1 mouse cellular context compared by ENCODE assay signal in the genomic region with DNA sequence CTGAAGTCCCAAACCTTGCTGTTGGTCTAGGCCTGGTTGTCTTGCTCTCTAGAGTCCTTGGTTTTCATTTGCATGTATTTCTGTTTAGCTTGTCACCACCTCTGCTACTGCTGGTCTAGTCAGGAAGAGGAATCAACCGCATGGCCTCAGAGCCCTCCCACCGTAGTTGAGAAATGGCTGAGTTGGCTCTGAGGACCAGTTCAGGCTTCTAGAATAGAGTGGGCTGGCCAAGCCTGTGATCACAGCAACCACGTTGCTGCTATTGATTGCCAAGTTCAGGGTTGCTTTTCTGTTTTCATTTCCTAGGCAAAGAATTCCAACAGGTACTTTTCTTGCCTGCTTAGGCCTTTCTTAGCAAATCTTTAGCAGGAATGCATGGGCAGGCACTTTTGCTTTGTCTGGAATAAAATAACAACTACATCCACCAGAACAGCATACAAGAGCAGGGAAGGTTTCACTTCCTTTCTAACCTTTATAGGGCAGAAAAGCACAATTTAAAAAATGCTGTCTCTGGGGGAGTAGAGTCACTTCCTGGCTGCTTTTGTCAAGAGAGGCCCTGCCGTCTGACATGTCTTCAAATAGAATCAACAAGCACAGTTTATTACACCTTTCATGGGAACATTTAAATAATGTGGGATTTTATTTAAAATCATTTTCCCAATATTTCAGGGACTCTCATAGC.
A peak's percentile ranks its signal among the peaks of the same experiment; 100 is the strongest.
TF ChIP-seq lines count a peak whose summit lies in the region.

No protein-coding gene starts in this region.

TF ChIP-seq in CH12.LX, 34 proteins besides CTCF, POLR2A, EP300 and RAD21 (continued from another document):
- no peak for TF ChIP-seq PAX5 (IDR thresholded peaks at IDR 0.05; ENCODE audit: low read length)
- no peak for TF ChIP-seq SMC3 (IDR thresholded peaks at IDR 0.05; ENCODE audit: low read depth, low read length)
- TF ChIP-seq MAZ (IDR thresholded peaks at IDR 0.05; ENCODE audit: low read depth, low read length), result 0 out of 2 replicates have a peak, but pooled peaks have one; percentile 39
- TF ChIP-seq IRF4 (IDR thresholded peaks at IDR 0.05; ENCODE audit: low read depth, low read length), result peak; percentile 71; the same call in 1 of the 2 replicates
- TF ChIP-seq TBP (conservative IDR thresholded peaks at IDR 0.05; ENCODE audit: low read depth, low read length), result 0 out of 2 replicates have a peak, but pooled peaks have one; percentile 15
- TF ChIP-seq ZC3H11A (IDR thresholded peaks at IDR 0.05; ENCODE audit: low read depth, low read length), result no peak
- TF ChIP-seq JUND (conservative IDR thresholded peaks at IDR 0.05; ENCODE audit: low read depth, low read length), result no peak
- TF ChIP-seq ELF1 (IDR thresholded peaks at IDR 0.05; ENCODE audit: low read depth, low read length), result peak; percentile 34; the same call in 1 of the 2 replicates
- TF ChIP-seq E2F4 (IDR thresholded peaks at IDR 0.05; ENCODE audit: insufficient replicate concordance, low read depth, low read length), result no peak
- TF ChIP-seq SIN3A (IDR thresholded peaks at IDR 0.05; ENCODE audit: low read length), result peak; percentile 61
- TF ChIP-seq JUN (IDR thresholded peaks at IDR 0.05; ENCODE audit: insufficient read depth, low read depth, low read length), result no peak
- peak; percentile 58; the same call in 1 of the 2 replicates for TF ChIP-seq MXI1 (IDR thresholded peaks at IDR 0.05; ENCODE audit: low read depth, low read length)
- peak; percentile 52; the same call in 1 of the 2 replicates for TF ChIP-seq TCF12 (IDR thresholded peaks at IDR 0.05; ENCODE audit: low read depth, low read length)
- TF ChIP-seq MYC (IDR thresholded peaks at IDR 0.05; ENCODE audit: low read depth, low read length), result peak; percentile 38; the same call in 1 of the 2 replicates
- TF ChIP-seq ZKSCAN1 (IDR thresholded peaks at IDR 0.05; ENCODE audit: borderline replicate concordance, low read depth, low read length), result no peak
- 0 out of 2 replicates have a peak, but pooled peaks have one; percentile 7 for TF ChIP-seq MEF2A (IDR thresholded peaks at IDR 0.05; ENCODE audit: borderline replicate concordance, low read depth, low read length)
- TF ChIP-seq NELFE (IDR thresholded peaks at IDR 0.05; ENCODE audit: low read depth, low read length), result no peak
- no peak for TF ChIP-seq USF1 (IDR thresholded peaks at IDR 0.05; ENCODE audit: low read depth, low read length)
- TF ChIP-seq ETS1 (conservative IDR thresholded peaks at IDR 0.05; ENCODE audit: low read depth, low read length), result peak; percentile 32; the same call in 1 of the 2 replicates
- no peak for TF ChIP-seq RCOR1 (conservative IDR thresholded peaks at IDR 0.05; ENCODE audit: low read depth, low read length)
- 0 out of 2 replicates have a peak, but pooled peaks have one; percentile 37 for TF ChIP-seq HCFC1 (IDR thresholded peaks at IDR 0.05; ENCODE audit: low read depth, low read length)
- peak; percentile 83 for TF ChIP-seq MAX (IDR thresholded peaks at IDR 0.05; ENCODE audit: low read length)
- TF ChIP-seq CHD1 (IDR thresholded peaks at IDR 0.05; ENCODE audit: low read depth, low read length), result no peak
TF ChIP-seq in CH12.LX: peak in this region for 12.
